ENCODE assay signal across 8 mouse cellular contexts in the genomic region with DNA sequence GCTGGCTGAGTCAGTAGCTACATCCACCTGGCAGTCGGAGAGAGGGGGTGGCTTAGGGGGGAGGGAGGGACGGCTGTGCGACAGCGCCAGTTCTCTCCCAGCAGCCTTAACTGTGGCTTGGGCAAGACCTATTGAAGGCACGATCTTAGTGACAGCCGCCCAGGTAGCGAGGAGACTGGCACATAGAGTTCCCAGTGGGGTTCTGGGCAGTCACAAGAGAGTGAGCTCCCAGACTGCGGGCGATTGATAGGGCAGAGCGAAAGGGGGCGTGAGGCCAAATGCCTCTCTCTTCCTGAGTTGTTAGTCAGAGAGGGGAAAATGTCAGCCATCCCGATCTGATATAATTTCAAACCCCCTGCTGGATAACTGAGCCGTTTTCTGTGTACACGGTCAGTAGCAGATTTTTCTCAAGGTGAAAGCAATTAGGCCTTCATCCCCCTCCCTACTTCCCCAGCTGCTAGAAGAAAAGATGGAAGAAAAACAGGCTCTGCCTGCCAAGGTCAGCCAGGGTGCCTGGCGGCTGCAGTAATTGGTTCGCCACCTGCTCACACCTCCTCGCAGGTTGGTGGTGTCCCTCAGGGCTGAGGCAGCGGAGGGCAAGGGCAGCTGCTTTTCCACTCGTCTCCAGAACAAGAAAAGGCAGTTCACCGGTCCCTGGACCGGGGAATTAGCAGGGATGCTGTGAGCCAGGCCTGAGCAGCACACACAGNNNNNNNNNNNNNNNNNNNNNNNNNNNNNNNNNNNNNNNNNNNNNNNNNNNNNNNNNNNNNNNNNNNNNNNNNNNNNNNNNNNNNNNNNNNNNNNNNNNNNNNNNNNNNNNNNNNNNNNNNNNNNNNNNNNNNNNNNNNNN. TPM values are rescaled to one million over a fixed set of nuclear protein-coding genes. Genes with fewer than 3 reads are reported as not detected.
DNase-seq lines count a peak whose midpoint lies in the region; ATAC-seq lines count a peak whose summit lies in the region.

No protein-coding gene starts in this region.

- H3K27me3 ChIP-seq in forebrain, embryonic 10.5 days (ENCODE audit: poor library complexity, severe bottlenecking) = peaks cover 30% of the 10 kb centered on the region
- H3K27me3 ChIP-seq in intestine, embryonic 15.5 days (replicated peaks) = no peaks in the 10 kb centered on the region
- H3K27me3 ChIP-seq in liver, embryonic 16.5 days (ENCODE audit: control insufficient read depth, insufficient read depth, low read depth, low read length) = peaks cover 15% of the 10 kb centered on the region
- no peaks in the 10 kb centered on the region for H3K27me3 ChIP-seq in stomach, embryonic 15.5 days (replicated peaks)

- peak overlapping the region; percentile 34 for H3K4me3 ChIP-seq in forebrain, embryonic 10.5 days
- peak overlapping the region; percentile 18 for H3K4me3 ChIP-seq in intestine, embryonic 15.5 days (replicated peaks)
- no peak overlapping the region for H3K4me3 ChIP-seq in liver, embryonic 16.5 days (ENCODE audit: low read depth, low read length)
- no peak overlapping the region for H3K4me3 ChIP-seq in stomach, embryonic 15.5 days (replicated peaks)

- no peaks in the 10 kb centered on the region for H3K9me3 ChIP-seq in forebrain, embryonic 10.5 days
- no peaks in the 10 kb centered on the region for H3K9me3 ChIP-seq in intestine, embryonic 15.5 days
- no peaks in the 10 kb centered on the region for H3K9me3 ChIP-seq in liver, embryonic 16.5 days (replicated peaks; ENCODE audit: control insufficient read depth, low read length)
- no peaks in the 10 kb centered on the region for H3K9me3 ChIP-seq in stomach, embryonic 15.5 days

- H3K9ac ChIP-seq in intestine, embryonic 15.5 days = no peak overlapping the region
- peak overlapping the region; percentile 11; the same call in 1 of the 2 replicates for H3K9ac ChIP-seq in liver, embryonic 16.5 days (ENCODE audit: low read depth, low read length)
- H3K9ac ChIP-seq in stomach, embryonic 15.5 days = no peak overlapping the region

- DNase-seq in adrenal gland, postnatal 10 days = peak; percentile 16
- DNase-seq in adrenal gland, postnatal 25 days = no peak
- DNase-seq in brain, adult 2 months (ENCODE audit: low read depth, low spot score) = peak; percentile 88
- DNase-seq in forebrain, embryonic 10.5 days (ENCODE audit: extremely low spot score, low spot score) = peak; percentile 44
- no peak for DNase-seq in layer of hippocampus, adult 9-11 months

- H3K27ac ChIP-seq in forebrain, embryonic 10.5 days = peak overlapping the region; percentile 68
- no peak overlapping the region for H3K27ac ChIP-seq in intestine, embryonic 15.5 days
- H3K27ac ChIP-seq in liver, embryonic 16.5 days (ENCODE audit: low read length) = no peak overlapping the region
- no peak overlapping the region for H3K27ac ChIP-seq in stomach, embryonic 15.5 days

- H3K4me2 ChIP-seq in intestine, embryonic 15.5 days (replicated peaks) = peak overlapping the region; percentile 50
- peak overlapping the region; percentile 23; the same call in 1 of the 2 replicates for H3K4me2 ChIP-seq in liver, embryonic 16.5 days (ENCODE audit: low read depth, low read length)
- H3K4me2 ChIP-seq in stomach, embryonic 15.5 days = peak overlapping the region; percentile 24

- H3K36me3 ChIP-seq in forebrain, embryonic 10.5 days (replicated peaks) = no peaks in the 10 kb centered on the region
- H3K36me3 ChIP-seq in intestine, embryonic 15.5 days = no peaks in the 10 kb centered on the region
- no peaks in the 10 kb centered on the region for H3K36me3 ChIP-seq in liver, embryonic 16.5 days (ENCODE audit: control insufficient read depth, insufficient read depth)
- H3K36me3 ChIP-seq in stomach, embryonic 15.5 days = no peaks in the 10 kb centered on the region

- H3K4me1 ChIP-seq in forebrain, embryonic 10.5 days = peaks cover 41% of the 10 kb centered on the region
- peaks cover 12% of the 10 kb centered on the region for H3K4me1 ChIP-seq in intestine, embryonic 15.5 days (replicated peaks)
- no peaks in the 10 kb centered on the region; the same call in 1 of the 2 replicates for H3K4me1 ChIP-seq in liver, embryonic 16.5 days (ENCODE audit: control insufficient read depth, low read depth, low read length)
- H3K4me1 ChIP-seq in stomach, embryonic 15.5 days = peaks cover 5% of the 10 kb centered on the region; the same call in 1 of the 2 replicates

- WGBS in forebrain, embryonic 10.5 days = 4% methylated on average over 21 of the region's 21 CpGs
- 7% methylated on average over 21 of the region's 21 CpGs for WGBS in intestine, embryonic 15.5 days
- 13% methylated on average over 21 of the region's 21 CpGs for WGBS in liver, embryonic 16.5 days (ENCODE audit: insufficient replicate concordance)
- 7% methylated on average over 21 of the region's 21 CpGs for WGBS in stomach, embryonic 15.5 days

- peak; percentile 65; the same call in 1 of the 2 replicates for ATAC-seq in intestine, embryonic 15.5 days
- no peak for ATAC-seq in liver, embryonic 16.5 days (ENCODE audit: low read depth)
- ATAC-seq in stomach, embryonic 15.5 days (ENCODE audit: insufficient read depth, low FRiP score, low read depth) = peak; percentile 72; the same call in 1 of the 2 replicates

RNA-seq across cellular contexts. Expression of a gene that starts 29.8 kb away (rescaled TPM):
- 10 to 100 TPM; 64.3 to 83.7 TPM for total RNA-seq in adrenal gland, postnatal 10 days (2021)
- 81.6 and 89.4 TPM in 2 replicates for total RNA-seq in adrenal gland, postnatal 25 days (2021)
- 148 and 151 TPM in 2 replicates for polyA plus RNA-seq in forebrain, embryonic 10.5 days (2016; fragmentation: Nextera tagmentation; extraction: Ambion mirVana)
- polyA plus RNA-seq in intestine, embryonic 15.5 days (2015; fragmentation: Nextera tagmentation; extraction: Ambion mirVana) = 83.6 and 95.9 TPM in 2 replicates
- 19.6 and 20.2 TPM in 2 replicates for polyA plus RNA-seq in liver, embryonic 16.5 days (2015; fragmentation: Nextera tagmentation; extraction: Ambion mirVana)
- polyA plus RNA-seq in stomach, embryonic 15.5 days (2015; fragmentation: Nextera tagmentation; extraction: Ambion mirVana) = 91.4 and 96.2 TPM in 2 replicates

RNA-seq across cellular contexts. Expression of a gene that starts 39.1 kb away (rescaled TPM):
- 100 to 1,000 TPM; 260 to 289 TPM for total RNA-seq in adrenal gland, postnatal 10 days (2021)
- 401 TPM in 2 replicates for total RNA-seq in adrenal gland, postnatal 25 days (2021)
- polyA plus RNA-seq in forebrain, embryonic 10.5 days (2016; fragmentation: Nextera tagmentation; extraction: Ambion mirVana) = 317 and 328 TPM in 2 replicates
- polyA plus RNA-seq in intestine, embryonic 15.5 days (2015; fragmentation: Nextera tagmentation; extraction: Ambion mirVana) = 307 and 411 TPM in 2 replicates
- 143 and 159 TPM in 2 replicates for polyA plus RNA-seq in liver, embryonic 16.5 days (2015; fragmentation: Nextera tagmentation; extraction: Ambion mirVana)
- 318 and 349 TPM in 2 replicates for polyA plus RNA-seq in stomach, embryonic 15.5 days (2015; fragmentation: Nextera tagmentation; extraction: Ambion mirVana)

Comparison
In these comparisons a context has a peak if more than half of its experiments do, and no peak if none do; other contexts are left out.
1. DNase-seq: peak in adrenal gland, postnatal 10 days (single experiment), brain, adult 2 months (single experiment) and forebrain, embryonic 10.5 days (single experiment); none in adrenal gland, postnatal 25 days (single experiment) and layer of hippocampus, adult 9-11 months (single experiment).
2. H3K4me3 ChIP-seq: peak in forebrain, embryonic 10.5 days (single experiment) and intestine, embryonic 15.5 days (single experiment); none in liver, embryonic 16.5 days (single experiment) and stomach, embryonic 15.5 days (single experiment).
3. Peak in every context shown above with its lines, with median percentiles within 50 percentile points of each other: H3K4me2 ChIP-seq.